Mouse (Mus musculus) spleen, adult 2 months (tissue): ENCODE data around the gene Msh6.

Experiments
- CTCF ChIP-seq: fragments of 200-500 bp; IDR thresholded peaks from 2 replicates; pipeline ENCODE4 v1.5.1; 2011; ENCODE audit warnings: mild to moderate bottlenecking, inconsistent platforms; ENCODE audit not compliant: insufficient read depth, insufficient read length, insufficient replicate concordance; ENCODE audit errors: extremely low read depth
- POLR2A ChIP-seq: fragments of 200-500 bp; IDR thresholded peaks from 2 replicates; pipeline ENCODE4 v1.6.1; 2011; ENCODE audit warnings: low read depth, low read length, inconsistent platforms

DNA sequence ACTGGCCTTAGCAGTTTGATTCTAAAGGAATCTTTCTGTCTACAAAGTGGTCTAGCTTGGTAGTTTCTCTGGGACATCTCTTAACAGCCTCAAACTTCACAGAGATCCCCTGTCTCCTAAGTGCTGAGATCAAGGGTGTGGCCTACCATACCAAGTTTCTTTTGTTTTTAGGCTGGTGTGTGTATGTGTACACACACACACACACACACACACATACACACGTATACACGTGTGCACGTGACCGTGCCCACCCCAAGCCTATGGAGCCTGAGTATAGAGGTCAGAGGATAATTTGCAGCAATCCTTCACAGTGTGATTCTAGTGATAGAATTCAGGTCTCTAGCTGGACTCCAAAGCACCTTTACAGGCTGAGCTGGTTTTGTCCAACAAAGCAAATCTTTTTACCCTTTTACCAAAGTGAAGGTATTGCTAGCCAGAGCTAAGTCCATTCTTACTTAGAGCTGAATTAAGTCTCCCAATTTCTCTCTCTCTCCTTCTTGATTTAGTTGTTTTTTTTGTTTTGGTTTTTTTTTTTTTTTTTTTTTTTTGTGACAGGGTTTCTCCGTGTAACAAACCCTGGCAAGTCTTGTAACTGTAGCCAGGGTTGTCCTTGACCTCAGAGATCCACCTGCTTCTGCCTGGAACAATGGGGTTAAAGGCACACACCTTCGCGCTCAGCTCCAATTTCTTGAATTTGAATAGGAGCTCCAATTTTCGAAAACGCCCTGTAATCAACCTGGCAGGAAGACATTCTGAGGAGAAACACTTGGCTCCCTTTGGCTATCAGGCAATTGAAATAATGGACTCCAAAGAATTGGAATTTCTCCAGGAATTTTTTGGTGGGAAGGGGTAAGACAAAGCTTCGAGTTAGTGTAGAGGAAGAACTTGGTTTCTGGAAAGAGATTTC lies 1.3 kb upstream of the Msh6 start:
- TF ChIP-seq POLR2A (no peak), CTCF (no peak)
